Mouse (Mus musculus) embryo, embryonic 10.5 days (tissue): Measurements from ENCODE around the gene A730049H05Rik.

Experiments
- DNase-seq: peaks from one replicate; pipeline ENCODE4 v3.0.0-alpha.2; 2015; ENCODE audit warnings: low spot score

A730049H05Rik gene

GRCm38 (mm10) chr6:92816311-92816751, at the start of gene A730049H05Rik:
TSS of gene A730049H05Rik (plus strand) at chr6:92816478.
- DNase-seq = peak; percentile 28

GRCm38 (mm10) chr6:92776356-92776755, 39.9 kb upstream of the A730049H05Rik start:
- peak; percentile 86 for DNase-seq

- no peak for DNase-seq
These were observed 36.9 kb upstream of the A730049H05Rik start for GRCm38 (mm10) chr6:92779140-92779934.

GRCm38 (mm10) chr6:92779935-92780205, 36.4 kb upstream of the A730049H05Rik start:
- DNase-seq = no peak

DNA sequence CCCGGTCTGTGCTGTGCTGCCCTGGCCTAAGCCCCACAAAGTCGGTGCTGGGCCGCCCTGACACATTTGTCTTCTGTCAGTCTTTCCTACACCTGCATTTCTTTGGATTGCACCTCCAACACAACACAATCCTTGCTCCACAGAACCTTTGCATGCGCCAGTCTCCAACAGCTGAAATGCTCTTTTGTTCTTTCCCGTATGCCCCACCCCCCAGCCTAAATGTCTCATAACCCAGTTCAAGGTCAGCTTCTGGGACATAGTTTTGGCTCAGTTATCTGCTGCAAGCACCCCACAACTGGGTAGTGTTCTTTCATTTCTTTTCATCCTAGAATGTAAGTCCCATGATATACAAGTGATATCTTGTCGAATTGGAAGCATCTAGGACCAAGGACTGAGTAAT, 34.8 kb upstream of the A730049H05Rik start:
- DNase-seq = no peak

DNA sequence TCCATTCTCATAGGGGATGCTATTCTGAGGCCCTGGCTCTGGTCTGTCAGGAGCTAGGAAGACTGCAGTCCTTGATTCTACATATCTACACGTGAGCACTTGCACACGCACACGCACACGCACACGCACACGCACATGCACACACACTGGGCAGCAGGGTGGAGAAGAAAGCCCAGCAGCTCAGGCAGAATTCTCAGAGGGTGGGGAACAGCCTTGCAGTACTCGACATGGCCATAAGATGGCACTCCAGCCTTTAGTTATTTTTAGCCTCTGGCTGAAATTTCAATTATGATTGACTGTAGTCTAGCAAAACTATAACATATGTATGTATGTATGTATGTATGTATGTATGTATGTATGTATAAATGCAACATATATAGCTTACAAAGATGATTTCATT, 31.5 kb upstream of the A730049H05Rik start:
- DNase-seq = peak; percentile 80

GRCm38 (mm10) chr6:92786701-92787375, 29.4 kb upstream of the A730049H05Rik start:
- DNase-seq = peak; percentile 51

GRCm38 (mm10) chr6:92787376-92787712, 28.9 kb upstream of the A730049H05Rik start:
- DNase-seq = peak; percentile 96

DNA sequence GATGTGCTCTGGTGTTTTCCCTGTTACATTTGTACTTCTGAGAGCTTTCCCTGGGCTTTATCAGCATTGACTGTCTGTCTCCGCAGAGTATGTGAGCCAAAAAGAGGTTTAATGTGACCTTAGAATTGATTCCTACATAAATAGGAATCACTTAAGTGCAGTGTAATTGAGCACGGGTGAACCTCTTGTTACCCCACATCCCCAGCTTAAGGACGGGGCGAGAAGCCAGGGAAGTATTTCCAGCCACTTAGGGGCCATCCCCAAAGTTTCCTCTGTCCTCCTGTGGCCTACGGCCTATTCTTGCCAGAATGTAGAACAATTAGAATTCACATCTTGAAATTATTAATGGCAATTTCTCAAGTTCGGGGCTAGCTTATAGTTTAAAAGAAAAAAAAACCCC, 22.5 kb upstream of the A730049H05Rik start:
- no peak for DNase-seq

GRCm38 (mm10) chr6:92801462-92801861, 14.8 kb upstream of the A730049H05Rik start:
- DNase-seq = no peak

DNA sequence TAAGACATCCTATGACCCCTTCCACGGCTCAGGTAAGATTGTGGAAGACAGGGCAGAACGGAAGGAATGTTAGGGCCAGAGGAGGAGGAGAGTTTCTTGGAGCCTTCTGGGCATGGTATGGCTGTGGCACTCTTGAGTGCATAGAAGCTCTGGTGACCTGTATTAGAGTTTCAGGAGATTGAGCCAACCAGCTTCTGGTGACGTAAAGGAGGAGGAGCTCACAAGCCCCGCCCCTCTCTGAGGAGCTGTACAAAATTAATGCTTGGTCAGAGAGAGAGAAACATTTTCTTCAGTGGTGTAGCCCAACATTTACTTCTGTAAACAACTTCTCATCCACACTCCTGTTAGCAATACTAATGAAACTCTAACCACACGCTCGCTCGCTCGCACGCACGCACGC, 13.9 kb upstream of the A730049H05Rik start:
- no peak for DNase-seq

- no peak for DNase-seq
These were observed 13.1 kb upstream of the A730049H05Rik start for GRCm38 (mm10) chr6:92803213-92803612.

DNA sequence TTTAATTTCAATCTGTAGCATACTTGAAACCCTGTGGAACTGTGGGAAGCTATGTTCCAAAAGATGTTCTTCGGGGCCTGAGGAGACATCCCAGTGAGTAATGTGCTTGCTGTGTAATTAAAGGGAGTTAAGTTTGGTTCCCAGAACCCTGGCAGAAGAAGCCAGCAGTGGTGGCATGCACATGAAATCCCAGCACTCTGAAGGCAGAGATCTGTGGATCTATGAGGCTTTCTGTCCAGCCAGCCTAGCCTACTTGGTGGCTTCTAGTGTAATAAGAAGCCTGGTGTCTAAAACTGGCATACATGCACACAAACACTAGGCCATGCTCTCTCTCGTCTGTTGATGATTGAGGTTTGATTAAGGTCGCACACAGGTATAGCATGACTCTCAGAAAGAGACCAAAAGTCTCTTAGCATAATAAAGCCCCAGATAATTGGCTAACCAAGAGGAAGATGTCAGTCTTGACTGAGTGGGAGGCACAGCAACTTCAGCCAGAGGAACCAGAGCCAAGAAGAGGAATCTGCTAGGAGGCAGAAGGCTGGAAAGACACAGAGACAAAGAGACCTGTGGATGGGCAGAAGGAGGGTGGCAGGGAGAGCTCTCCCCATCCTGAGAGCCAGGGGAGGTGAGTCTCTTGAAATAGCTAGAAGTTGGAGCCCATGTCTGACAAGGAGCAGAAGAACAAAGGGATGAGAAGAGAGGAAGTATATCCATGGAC, 11.9 kb upstream of the A730049H05Rik start:
- DNase-seq = no peak

DNA sequence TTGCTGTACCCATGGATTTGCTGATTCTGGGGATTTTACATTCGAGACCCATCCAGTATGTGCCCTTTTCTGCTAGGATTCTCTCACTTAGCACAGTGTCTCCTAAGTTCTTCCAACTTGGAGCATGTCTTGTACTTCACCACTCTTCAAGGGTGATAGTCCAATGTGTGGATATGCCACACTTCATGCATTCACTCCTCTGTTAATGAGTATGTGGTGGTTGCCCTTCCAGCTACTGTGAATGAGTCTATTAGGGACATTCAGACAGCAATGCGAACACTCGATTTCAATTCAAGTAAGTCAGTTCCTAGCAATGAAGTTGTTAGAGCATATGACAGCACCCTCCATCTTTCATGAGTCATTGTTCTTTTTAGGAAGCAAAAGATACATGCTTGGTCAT, 6.5 kb upstream of the A730049H05Rik start:
- no peak for DNase-seq

GRCm38 (mm10) chr6:92810628-92811027, 5.7 kb upstream of the A730049H05Rik start:
- DNase-seq = no peak

DNA sequence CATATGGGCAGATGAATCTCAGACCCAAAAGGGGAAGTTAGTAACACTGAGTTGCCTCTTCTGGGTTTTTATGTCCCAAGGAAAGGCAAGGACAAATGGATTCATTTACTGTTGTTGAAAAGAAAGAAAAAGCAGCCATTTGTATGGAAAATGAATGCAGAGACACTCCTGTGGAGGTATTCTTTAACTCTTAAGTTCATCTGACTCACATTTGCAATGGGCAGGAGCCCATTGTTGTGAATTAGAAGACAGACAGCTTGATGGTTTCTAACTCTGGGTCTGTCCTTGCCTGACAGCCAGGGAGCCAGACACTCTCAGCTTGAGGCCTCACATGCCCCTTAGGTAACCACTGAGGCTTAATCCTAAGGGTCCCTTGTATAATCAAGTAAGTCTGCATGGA, 4.7 kb upstream of the A730049H05Rik start:
- no peak for DNase-seq

GRCm38 (mm10) chr6:92812702-92813370, 3.4 kb upstream of the A730049H05Rik start:
- no peak for DNase-seq

GRCm38 (mm10) chr6:92817661-92818060, 1.4 kb downstream of the A730049H05Rik start:
- no peak for DNase-seq

DNA sequence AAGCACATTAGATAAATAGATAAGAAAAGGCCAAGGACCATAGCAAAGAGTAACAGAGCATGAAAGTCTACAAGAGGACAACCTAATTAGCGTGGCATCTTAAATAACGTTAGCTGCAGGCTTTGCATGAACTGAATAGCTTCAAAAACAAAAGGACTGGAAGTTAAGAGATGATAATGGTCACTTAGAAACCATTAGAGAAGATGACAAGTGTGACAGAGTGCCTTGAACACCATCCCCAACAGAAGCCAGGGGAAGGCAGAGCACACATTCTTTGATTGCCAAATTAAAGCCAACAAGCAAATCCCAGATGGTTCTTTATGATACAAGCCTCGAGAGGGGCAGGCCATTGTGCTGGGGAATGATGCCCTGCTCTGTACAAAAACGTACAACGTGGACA, 5.3 kb downstream of the A730049H05Rik start:
- DNase-seq = no peak

DNA sequence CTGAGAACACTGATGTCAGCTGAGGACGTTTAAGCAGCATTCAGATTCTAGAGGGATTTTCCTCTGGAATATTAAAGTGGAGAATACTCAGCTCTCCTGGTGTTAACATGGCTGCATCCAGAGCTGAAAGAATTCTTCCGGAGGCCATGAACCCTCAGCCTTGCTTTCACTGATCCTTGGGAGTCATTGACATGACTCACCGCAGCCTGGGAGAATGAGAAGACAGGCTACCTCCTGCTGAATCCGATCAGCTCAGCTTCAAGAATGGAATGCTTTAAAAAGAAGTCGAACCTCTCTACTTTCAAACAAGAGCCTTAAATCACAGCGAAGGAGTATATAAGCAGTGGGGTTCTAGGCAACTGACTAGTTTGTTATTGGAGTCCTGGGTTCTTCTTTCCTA, 5.7 kb downstream of the A730049H05Rik start:
- no peak for DNase-seq

GRCm38 (mm10) chr6:92823991-92824390, 7.7 kb downstream of the A730049H05Rik start:
- peak; percentile 49 for DNase-seq

GRCm38 (mm10) chr6:92826561-92826960, 10.3 kb downstream of the A730049H05Rik start:
- DNase-seq = no peak

GRCm38 (mm10) chr6:92827360-92827759, 11.1 kb downstream of the A730049H05Rik start:
- no peak for DNase-seq
